Mouse (Mus musculus) hindbrain, embryonic 12.5 days (tissue): ENCODE measurements at regions not wholly inside any gene's neighbourhood (a gene's known extent, or its start where the extent isn't known, plus 50 kb on each side); places are given as distances from the start of the nearest gene placed in this dataset.

ENCODE experiments used
- ATAC-seq: fragments of 200-750 bp; cut with Nextera tagmentation; 2 replicates; pipeline ENCODE4 v1.8.0; 2017; ENCODE audit warnings: moderate TSS enrichment; ENCODE audit not compliant: low FRiP score
- H3K27ac ChIP-seq: fragments of 300-500 bp; sonication (generic); 2 replicates; pipeline ENCODE4 v1.5.1; 2016; ENCODE audit warnings: mild to moderate bottlenecking
- H3K27me3 ChIP-seq: fragments of 300-500 bp; sonication (generic); 2 replicates; pipeline ENCODE4 v1.6.1; 2016; ENCODE audit warnings: mild to moderate bottlenecking
- H3K36me3 ChIP-seq: fragments of 300-500 bp; sonication (generic); 2 replicates; pipeline ENCODE4 v1.6.1; 2016; ENCODE audit warnings: mild to moderate bottlenecking
- H3K4me1 ChIP-seq: fragments of 300-500 bp; sonication (generic); 2 replicates; pipeline ENCODE4 v1.6.1; 2016
- H3K4me2 ChIP-seq: fragments of 300-500 bp; sonication (generic); replicated peaks from 2 replicates; pipeline ENCODE4 v1.6.1; 2016; ENCODE audit warnings: mild to moderate bottlenecking
- H3K4me3 ChIP-seq: fragments of 300-500 bp; sonication (generic); 2 replicates; pipeline ENCODE4 v1.5.1; 2016; ENCODE audit warnings: mild to moderate bottlenecking
- H3K9ac ChIP-seq: fragments of 300-500 bp; sonication (generic); 2 replicates; pipeline ENCODE4 v1.6.1; 2016; ENCODE audit warnings: mild to moderate bottlenecking, moderate library complexity
- H3K9me3 ChIP-seq: fragments of 300-500 bp; sonication (generic); replicated peaks from 2 replicates; pipeline ENCODE4 v1.6.1; 2016; ENCODE audit warnings: mild to moderate bottlenecking
- WGBS: fragments of 180-500 bp; shearing (Covaris S2); methylation state at CpG from one replicate; pipeline ENCODE4 v1.1.7; 2016; 5-methylcytosine and 5-hydroxymethylcytosine counted together

- no peak for ATAC-seq
- 70% methylated on average over 4 of the region's 4 CpGs for WGBS
Observed at GRCm38 (mm10) chr14:87300838-87301237, 115.6 kb upstream of the Tdrd3 start.

GRCm38 (mm10) chr14:87301564-87301963 is 114.9 kb upstream of the Tdrd3 start:
- H3K4me1 ChIP-seq = no peaks in the 10 kb centered on the region
- ATAC-seq = no peak
- H3K36me3 ChIP-seq = no peaks in the 10 kb centered on the region
- no peak overlapping the region for H3K4me2 ChIP-seq
- no peaks in the 10 kb centered on the region for H3K27me3 ChIP-seq
- H3K4me3 ChIP-seq = no peak overlapping the region
- no peak overlapping the region for H3K9ac ChIP-seq
- H3K27ac ChIP-seq = no peak overlapping the region
- 87% methylated on average over 5 of the region's 5 CpGs for WGBS
- H3K9me3 ChIP-seq = no peaks in the 10 kb centered on the region

More at GRCm38 (mm10) chr14:87300838-87301237, 115.6 kb upstream of the Tdrd3 start:
- Histone ChIP-seq H3K9ac (no peak overlapping the region), H3K4me1 (no peaks in the 10 kb centered on the region), H3K4me3 (no peak overlapping the region), H3K27ac (no peak overlapping the region), H3K27me3 (no peaks in the 10 kb centered on the region), H3K4me2 (no peak overlapping the region), H3K9me3 (no peaks in the 10 kb centered on the region), H3K36me3 (no peaks in the 10 kb centered on the region)

GRCm38 (mm10) chr14:87305481-87305880 is 111.0 kb upstream of the Tdrd3 start:
- no peak overlapping the region for H3K27ac ChIP-seq
- ATAC-seq = no peak
- no peak overlapping the region for H3K4me2 ChIP-seq
- 85% methylated on average over 2 of the region's 2 CpGs for WGBS
- no peaks in the 10 kb centered on the region for H3K36me3 ChIP-seq
- no peaks in the 10 kb centered on the region for H3K27me3 ChIP-seq
- H3K4me1 ChIP-seq = 0 out of 2 replicates have a peak, but pooled peaks cover 5% of the 10 kb centered on the region
- H3K9me3 ChIP-seq = no peaks in the 10 kb centered on the region
- no peak overlapping the region for H3K4me3 ChIP-seq
- no peak overlapping the region for H3K9ac ChIP-seq

- no peaks in the 10 kb centered on the region for H3K9me3 ChIP-seq
- no peak overlapping the region for H3K4me3 ChIP-seq
- no peak for ATAC-seq
- H3K27me3 ChIP-seq = no peaks in the 10 kb centered on the region
- 0 out of 2 replicates have a peak, but pooled peaks cover 5% of the 10 kb centered on the region for H3K4me1 ChIP-seq
- 67% methylated on average over 7 of the region's 7 CpGs for WGBS
- no peaks in the 10 kb centered on the region for H3K36me3 ChIP-seq
- H3K4me2 ChIP-seq = no peak overlapping the region
- H3K9ac ChIP-seq = no peak overlapping the region
- H3K27ac ChIP-seq = no peak overlapping the region
Observed at GRCm38 (mm10) chr14:87306011-87306410, 110.4 kb upstream of the Tdrd3 start.

DNA sequence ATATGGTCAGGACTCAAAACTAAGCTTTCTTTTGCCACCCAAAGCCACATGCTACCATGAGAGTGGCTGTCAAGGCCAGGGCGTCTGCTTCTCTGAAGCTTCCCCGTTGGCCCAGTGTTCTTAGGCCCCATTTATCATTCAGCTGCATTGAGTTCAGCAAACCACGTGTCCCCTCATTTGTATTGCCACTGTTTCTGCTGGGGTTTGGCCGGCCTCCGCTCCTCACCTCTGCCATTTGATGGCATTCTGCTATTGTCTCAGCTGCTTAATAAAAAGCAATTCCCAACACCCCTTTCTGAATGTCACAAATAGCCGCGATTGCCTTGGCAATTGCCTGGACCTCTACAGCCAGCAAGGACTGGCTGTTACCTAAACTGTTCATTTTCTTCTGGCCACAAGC is 108.4 kb upstream of the Tdrd3 start:
- no peak overlapping the region; the same call in 1 of the 2 replicates for H3K27ac ChIP-seq
- H3K36me3 ChIP-seq = no peaks in the 10 kb centered on the region
- no peak overlapping the region for H3K4me3 ChIP-seq
- no peak overlapping the region for H3K9ac ChIP-seq
- no peak overlapping the region for H3K4me2 ChIP-seq
- ATAC-seq = peak; percentile 63; the same call in 1 of the 2 replicates
- 0 out of 2 replicates have a peak, but pooled peaks cover 5% of the 10 kb centered on the region for H3K4me1 ChIP-seq
- WGBS = 41% methylated on average over 7 of the region's 7 CpGs
- H3K9me3 ChIP-seq = no peaks in the 10 kb centered on the region
- H3K27me3 ChIP-seq = no peaks in the 10 kb centered on the region

GRCm38 (mm10) chr14:87312318-87312717 is 104.1 kb upstream of the Tdrd3 start:
- Histone ChIP-seq H3K4me3 (no peak overlapping the region), H3K4me1 (0 out of 2 replicates have a peak, but pooled peaks cover 7% of the 10 kb centered on the region), H3K27me3 (no peaks in the 10 kb centered on the region), H3K4me2 (no peak overlapping the region), H3K9me3 (no peaks in the 10 kb centered on the region), H3K27ac (no peak overlapping the region), H3K9ac (no peak overlapping the region), H3K36me3 (no peaks in the 10 kb centered on the region)
- no peak for ATAC-seq
- WGBS = 93% methylated on average over 5 of the region's 5 CpGs

- no peak overlapping the region for H3K4me2 ChIP-seq
- 26% methylated on average over 6 of the region's 6 CpGs for WGBS
- peak overlapping the region; percentile 35; the same call in 1 of the 2 replicates for H3K27ac ChIP-seq
Observed at GRCm38 (mm10) chr14:87314999-87315732, 101.3 kb upstream of the Tdrd3 start.

GRCm38 (mm10) chr14:87327841-87328240 is 88.6 kb upstream of the Tdrd3 start:
- H3K9me3 ChIP-seq = no peaks in the 10 kb centered on the region
- H3K36me3 ChIP-seq = no peaks in the 10 kb centered on the region
- ATAC-seq = no peak
- no peak overlapping the region for H3K4me3 ChIP-seq
- no peak overlapping the region for H3K27ac ChIP-seq
- no peaks in the 10 kb centered on the region for H3K4me1 ChIP-seq
- no peak overlapping the region for H3K9ac ChIP-seq
- 30% methylated on average over 1 of the region's 1 CpGs for WGBS
- no peak overlapping the region for H3K4me2 ChIP-seq
- no peaks in the 10 kb centered on the region for H3K27me3 ChIP-seq

More at GRCm38 (mm10) chr14:87314999-87315732, 101.3 kb upstream of the Tdrd3 start:
- H3K9me3 ChIP-seq = no peaks in the 10 kb centered on the region
- no peak overlapping the region for H3K9ac ChIP-seq
- ATAC-seq = peak; percentile 86
- 0 out of 2 replicates have a peak, but pooled peaks cover 2% of the 10 kb centered on the region for H3K4me1 ChIP-seq
- H3K36me3 ChIP-seq = no peaks in the 10 kb centered on the region
- H3K27me3 ChIP-seq = no peaks in the 10 kb centered on the region
- no peak overlapping the region for H3K4me3 ChIP-seq

GRCm38 (mm10) chr14:87337950-87338526 is 78.4 kb upstream of the Tdrd3 start:
- Histone ChIP-seq H3K4me2 (no peak overlapping the region), H3K36me3 (no peaks in the 10 kb centered on the region), H3K27me3 (no peaks in the 10 kb centered on the region), H3K9ac (no peak overlapping the region), H3K4me3 (no peak overlapping the region), H3K27ac (no peak overlapping the region), H3K9me3 (no peaks in the 10 kb centered on the region), H3K4me1 (no peaks in the 10 kb centered on the region)
- 84% methylated on average over 8 of the region's 8 CpGs for WGBS
- no peak for ATAC-seq

- Histone ChIP-seq H3K27me3 (no peaks in the 10 kb centered on the region), H3K27ac (no peak overlapping the region), H3K4me3 (no peak overlapping the region), H3K9ac (no peak overlapping the region), H3K4me1 (no peaks in the 10 kb centered on the region), H3K4me2 (no peak overlapping the region), H3K9me3 (no peaks in the 10 kb centered on the region), H3K36me3 (no peaks in the 10 kb centered on the region)
- 88% methylated on average over 1 of the region's 1 CpGs for WGBS
- ATAC-seq = no peak
Observed at GRCm38 (mm10) chr14:87344540-87344939, 71.9 kb upstream of the Tdrd3 start.

GRCm38 (mm10) chr14:87346812-87347211 is 69.6 kb upstream of the Tdrd3 start:
- no peaks in the 10 kb centered on the region for H3K9me3 ChIP-seq
- H3K36me3 ChIP-seq = no peaks in the 10 kb centered on the region
- H3K4me2 ChIP-seq = no peak overlapping the region
- ATAC-seq = no peak
- WGBS = 91% methylated on average over 3 of the region's 3 CpGs
- H3K4me3 ChIP-seq = no peak overlapping the region
- H3K4me1 ChIP-seq = no peaks in the 10 kb centered on the region
- H3K27me3 ChIP-seq = no peaks in the 10 kb centered on the region
- H3K9ac ChIP-seq = no peak overlapping the region
- H3K27ac ChIP-seq = no peak overlapping the region

GRCm38 (mm10) chr14:87348825-87349224 is 67.6 kb upstream of the Tdrd3 start:
- H3K27ac ChIP-seq = no peak overlapping the region
- no peak overlapping the region for H3K9ac ChIP-seq
- H3K27me3 ChIP-seq = no peaks in the 10 kb centered on the region
- H3K36me3 ChIP-seq = no peaks in the 10 kb centered on the region
- H3K4me3 ChIP-seq = no peak overlapping the region
- no peaks in the 10 kb centered on the region for H3K4me1 ChIP-seq
- WGBS = 74% methylated on average over 3 of the region's 3 CpGs
- no peak overlapping the region for H3K4me2 ChIP-seq
- no peak for ATAC-seq
- no peaks in the 10 kb centered on the region for H3K9me3 ChIP-seq

- ATAC-seq = no peak
- Histone ChIP-seq H3K27me3 (no peaks in the 10 kb centered on the region), H3K4me3 (no peak overlapping the region), H3K4me2 (no peak overlapping the region), H3K4me1 (no peaks in the 10 kb centered on the region), H3K36me3 (no peaks in the 10 kb centered on the region), H3K27ac (no peak overlapping the region), H3K9me3 (no peaks in the 10 kb centered on the region), H3K9ac (no peak overlapping the region)
- WGBS = 91% methylated on average over 2 of the region's 2 CpGs
Observed at GRCm38 (mm10) chr14:87365793-87366192, 50.6 kb upstream of the Tdrd3 start.
